Mouse (Mus musculus): ENCODE data around the gene Rras. TPM values are rescaled to one million over a fixed set of nuclear protein-coding genes. Genes with fewer than 3 reads are reported as not detected.

Gene Rras
- 10 to 100 TPM; 71.2 to 73.4 TPM for total RNA-seq (2021)

DNA sequence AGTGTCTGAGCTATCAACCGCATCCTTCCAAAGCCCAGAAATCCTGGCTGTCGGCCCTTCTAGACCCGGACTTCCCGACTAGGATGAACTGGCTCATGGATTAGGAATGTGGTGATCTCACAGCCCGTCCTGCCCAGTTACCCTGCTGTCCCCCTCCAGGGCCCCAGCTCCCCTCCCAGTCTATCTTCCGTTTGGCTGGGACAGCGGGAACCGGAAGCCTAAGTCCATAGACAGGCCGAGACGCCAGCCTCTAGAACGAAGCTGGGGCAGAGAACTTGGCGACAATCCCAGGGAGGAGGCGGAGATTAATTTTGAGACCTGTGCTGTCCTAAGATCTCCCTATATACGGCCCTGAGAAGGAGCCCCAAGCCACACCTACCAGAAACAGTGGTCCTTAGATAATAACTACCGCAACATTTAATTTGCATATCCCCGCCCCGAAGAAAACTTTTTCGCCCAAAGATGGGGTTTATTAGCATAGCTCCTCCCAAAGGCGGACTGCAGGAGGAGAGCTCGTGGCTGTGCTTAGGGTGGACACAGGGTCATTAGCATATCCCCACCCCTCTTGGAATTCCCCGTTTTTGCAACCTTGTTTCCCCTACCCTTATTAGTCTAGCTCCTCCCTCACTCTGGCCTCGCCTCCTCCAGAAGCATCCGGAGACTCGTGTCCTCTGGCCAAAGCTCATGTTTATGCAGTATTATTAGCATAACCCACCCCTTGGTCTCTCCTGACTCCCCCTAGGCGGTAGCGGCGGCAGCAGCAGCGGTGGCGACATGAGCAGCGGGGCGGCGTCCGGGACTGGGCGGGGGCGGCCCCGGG is at the start of gene Rras:
TSS of gene Rras (plus strand) at position 720 of the 820 bp plus-strand sequence.
- DNase-seq = peak; percentile 95

DNA sequence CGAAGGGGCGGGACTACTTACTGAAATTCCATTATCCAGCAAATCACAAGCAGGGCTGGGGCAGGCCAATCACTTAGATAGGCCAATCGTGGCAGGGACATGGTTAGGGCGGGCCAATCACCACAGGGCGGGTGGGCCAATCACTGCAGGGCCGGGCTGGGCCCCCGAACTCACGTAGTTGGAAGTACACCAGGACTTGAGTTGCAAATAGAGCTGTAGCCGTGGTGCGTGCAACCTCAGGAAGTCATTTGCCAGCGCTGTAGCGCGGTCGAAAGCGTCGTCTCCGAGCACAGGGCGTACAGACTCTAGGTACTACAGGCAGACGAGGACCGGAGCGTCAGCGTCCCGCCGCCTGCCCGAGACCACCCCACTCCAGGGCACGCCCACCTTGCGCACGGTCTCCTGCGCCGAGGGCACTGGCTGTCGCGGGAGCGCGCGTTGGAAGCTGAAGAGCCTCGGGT is 47.5 kb upstream of the Rras start:
- peak; percentile 85 for DNase-seq

DNA sequence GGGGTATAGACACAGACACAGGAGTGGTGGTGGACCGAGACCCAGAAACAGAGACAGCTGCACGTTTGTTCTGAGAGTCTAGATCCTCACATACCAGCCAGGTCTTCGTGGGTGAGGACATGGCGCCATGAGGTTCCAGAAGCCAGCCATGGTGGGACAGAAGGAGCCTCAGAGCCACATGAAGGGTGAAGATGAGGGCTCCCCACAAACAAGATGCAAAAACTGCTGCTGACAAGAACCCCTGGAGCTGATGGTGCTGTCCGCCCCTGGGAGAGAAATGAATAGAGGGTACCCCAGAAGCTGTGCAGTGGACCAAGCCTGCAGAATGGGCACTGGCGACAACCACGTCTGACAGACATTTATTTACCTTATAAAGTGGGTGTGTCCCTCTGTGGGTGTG is 46.6 kb upstream of the Rras start:
- no peak for DNase-seq

DNA sequence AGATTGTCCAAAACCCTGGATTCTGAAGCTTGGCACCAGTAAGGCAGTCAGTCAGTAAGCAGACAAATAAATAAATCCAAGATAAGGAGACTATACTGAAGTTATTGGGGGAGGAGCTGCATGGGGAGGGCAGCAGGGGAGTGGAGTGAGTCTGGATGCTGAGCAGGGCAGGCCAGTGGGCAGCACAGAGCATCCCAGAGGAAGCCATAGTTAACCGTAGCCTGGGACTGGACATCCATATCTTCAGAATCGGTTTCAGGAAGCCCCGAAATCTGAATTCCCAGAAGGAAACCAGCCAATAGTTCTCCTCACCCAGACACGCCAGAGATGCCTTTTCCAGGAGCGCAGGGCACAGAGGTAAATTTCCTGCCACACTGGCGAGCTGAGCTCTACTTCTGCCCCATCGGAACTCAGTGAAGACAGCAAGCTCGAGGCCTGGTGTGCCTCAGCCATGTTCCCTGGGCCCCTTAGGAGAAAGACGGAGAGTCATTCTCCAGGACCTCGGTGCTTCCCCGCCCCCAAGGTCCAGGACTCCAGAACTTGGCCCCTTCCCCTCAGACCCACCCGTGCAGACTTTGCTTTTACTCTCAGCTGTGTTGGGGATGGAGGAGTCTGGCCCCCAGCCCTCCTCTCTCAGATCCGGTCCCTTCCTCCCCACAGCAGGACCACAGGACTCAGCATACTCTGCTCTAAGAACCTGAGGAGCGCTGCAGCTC is 44.2 kb upstream of the Rras start:
- DNase-seq = no peak

DNA sequence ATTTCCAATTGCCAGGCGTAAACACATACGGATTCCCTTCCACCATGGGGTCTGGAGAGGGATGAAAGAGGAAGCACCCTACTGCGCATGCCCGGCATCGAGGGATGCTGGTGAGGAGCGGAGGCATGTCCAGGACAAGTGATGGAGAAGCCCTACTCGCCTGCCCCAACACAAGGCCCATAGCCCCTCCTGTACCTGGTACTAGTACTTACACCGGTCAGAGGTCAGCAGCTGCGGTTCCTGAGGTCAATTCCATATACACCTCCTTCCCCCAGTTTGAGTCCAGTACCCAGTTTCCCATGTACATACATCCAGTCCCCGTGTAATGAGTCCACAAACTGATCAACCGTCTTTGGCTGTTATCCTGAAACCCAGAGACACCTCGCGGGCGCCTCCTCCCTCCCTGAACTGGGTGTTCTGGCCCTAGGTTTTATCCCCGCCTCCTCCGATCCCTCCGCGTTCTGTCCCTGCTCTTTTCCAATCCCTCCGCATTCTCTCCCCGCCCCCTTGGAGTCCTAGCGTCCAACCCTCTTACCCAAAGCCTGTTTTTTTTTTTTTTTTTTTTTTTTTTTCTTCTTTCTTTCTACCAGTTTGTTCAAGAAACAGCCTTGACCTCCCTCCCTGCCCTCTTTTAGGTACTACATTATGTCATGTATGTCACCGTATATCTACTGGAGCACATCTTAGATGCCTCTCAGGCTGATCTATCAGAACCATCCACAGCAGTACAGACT is 43.2 kb upstream of the Rras start, which contains the start of gene Cpt1c:
TSS of gene Cpt1c (minus strand) at position 469 of the 734 bp plus-strand sequence.
- peak; percentile 82 for DNase-seq

DNA sequence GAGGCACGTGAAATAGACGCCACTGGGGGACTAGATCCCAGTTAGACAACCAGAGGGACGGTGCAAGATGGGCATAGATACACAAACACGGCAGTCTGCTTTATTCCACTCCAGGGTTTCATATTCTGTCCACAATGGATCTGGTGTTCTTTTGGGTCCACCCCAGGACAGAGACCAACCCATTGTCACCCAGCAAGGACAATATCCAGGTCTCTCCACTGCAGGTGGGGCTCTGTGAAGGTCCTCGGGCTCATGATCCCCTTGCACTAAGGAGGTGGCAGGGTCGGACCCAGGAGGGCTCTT is 42.7 kb upstream of the Rras start:
- no peak for DNase-seq

DNA sequence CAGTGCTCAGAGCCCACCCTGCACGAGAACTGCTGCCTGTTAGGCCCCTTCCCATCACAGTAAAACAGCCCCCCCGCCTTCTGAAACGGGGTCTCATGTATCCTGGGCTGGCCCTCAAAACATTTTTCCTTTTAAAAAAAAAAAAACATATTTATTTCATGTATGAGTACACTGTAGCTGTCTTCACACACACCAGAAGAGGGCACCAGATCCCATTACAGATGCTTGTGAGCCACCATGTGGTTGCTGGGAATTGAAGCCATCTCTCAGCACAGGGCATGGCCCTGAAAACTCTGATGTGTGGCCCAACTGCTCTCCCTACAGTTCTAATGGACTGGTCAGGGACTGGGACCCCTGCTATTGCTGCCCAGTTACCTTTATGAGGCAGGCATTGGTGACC is 39.5 kb upstream of the Rras start:
- DNase-seq = no peak

DNA sequence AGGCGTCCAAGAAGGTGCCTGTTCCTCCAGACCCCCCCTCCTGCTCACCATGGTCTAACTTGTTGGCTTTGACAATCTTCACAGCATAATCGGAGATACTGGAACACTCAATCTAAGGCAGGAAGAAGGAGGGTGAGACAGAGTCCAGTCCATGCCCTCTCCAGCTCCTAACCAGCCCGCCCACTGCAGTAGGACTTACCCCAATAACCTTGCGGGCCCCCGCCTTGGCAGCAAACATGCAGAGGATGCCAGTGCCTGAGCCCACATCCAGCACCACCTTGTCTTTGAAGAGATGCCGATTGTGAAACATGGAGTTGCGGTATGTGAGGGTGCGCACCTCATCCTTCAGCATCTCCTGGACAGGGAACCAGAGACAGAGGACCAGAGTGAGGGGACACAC is 36.2 kb upstream of the Rras start:
- DNase-seq = no peak

DNA sequence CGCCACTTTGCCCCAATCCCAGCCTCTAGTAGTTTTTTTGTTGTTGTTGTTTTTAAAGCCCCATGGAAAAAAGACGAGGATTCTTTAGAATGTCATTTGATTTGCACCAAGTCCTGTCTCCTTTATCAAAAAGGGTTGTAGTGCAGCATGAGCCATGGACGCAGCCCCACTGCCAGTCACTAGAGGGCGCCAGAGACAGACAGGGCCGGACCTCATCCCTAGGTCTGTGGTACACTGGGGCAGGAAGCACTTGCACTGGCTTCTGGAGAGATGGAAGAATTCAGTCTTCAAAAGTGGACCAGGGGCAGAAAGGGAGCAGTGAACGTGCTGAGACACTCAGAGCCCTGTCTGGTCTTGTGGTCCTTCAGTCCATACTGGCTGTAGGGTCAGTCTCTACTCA is 34.7 kb upstream of the Rras start:
- DNase-seq = peak; percentile 94

DNA sequence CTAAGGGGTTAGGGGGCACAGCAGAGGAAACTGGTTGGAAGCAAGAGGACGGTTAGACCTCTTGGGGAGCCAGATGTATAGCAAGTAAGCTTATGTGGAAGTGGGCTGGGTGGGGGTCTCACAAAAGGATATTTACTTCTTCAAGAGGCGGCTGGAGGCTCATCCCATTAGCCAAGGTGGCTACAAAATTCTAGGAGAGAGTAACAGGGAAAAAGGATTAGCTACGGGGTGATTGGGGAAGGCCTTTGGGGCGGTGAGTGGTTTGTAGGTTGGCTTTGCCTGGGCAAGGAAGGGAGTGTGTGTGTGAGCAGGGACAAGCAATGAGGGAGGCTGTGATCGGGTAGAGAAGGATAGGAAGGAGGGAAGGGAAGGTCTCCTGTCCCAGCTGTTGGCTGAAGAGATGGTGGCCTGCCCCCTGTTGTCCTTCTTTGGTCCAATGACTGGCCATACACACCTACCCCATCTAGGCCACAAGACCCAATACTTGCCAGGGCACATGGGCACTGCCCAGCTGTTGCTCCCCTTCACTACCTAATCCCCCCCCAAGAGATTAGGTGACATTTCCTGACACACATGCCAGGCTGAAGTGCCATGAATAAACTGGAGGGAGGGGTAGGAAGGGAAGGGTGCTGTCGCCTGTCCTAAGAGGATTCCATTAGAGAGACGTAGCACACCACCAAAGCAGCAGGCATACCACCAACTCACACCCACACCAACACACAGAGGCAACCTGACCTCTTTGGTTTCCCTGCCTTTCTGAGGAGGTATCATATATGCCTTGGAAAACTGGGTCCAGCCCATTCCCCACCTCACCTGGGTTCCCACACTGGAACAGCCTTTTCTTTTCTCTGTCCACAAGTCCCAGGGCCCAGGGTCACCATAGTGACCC is 33.6 kb upstream of the Rras start:
- DNase-seq = no peak

DNA sequence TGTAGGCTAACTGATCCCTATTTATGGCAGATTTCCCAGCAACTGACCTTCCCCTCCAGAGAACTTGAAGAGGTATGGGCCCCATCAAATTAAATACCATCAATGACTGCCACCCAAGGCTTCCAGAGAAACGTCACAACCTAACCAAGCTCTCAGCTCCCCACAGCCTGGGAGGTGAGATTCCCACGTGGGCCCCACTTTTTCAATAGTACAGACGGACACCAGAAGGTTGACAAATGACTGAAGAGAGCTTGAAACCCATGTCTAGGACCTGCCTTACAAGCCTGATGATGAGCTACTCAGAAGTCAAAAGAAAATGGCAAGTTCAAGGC is 33.0 kb upstream of the Rras start:
- DNase-seq = no peak

DNA sequence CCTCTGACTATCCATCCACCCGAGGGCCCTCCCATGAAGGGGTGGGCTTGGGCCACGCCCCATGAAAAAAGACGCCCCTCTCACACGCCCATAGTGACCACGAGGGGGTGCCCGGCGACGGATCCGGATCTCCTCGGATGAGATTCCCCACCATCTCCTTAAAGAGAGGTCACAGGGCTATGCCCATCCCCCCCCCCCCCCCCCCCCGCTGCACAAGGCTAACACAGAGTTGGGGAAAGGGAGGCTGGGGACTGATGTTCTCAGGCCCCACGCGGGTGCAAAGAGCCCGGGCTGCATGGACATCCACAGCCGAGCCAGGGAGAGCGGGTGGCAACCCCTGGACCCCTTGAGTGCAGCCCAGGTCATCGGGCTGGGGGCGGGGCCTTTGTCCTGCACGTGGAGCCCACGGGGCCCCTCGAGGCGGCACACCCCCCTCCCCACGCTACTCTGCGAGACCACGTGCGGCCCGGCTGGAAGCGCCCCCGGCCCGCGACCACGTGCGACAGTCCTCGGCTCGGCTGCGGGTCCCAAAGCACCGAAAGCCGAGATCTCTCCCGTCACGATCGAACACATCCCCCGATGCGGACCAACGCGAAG is 32.1 kb upstream of the Rras start:
- DNase-seq = peak; percentile 87

DNA sequence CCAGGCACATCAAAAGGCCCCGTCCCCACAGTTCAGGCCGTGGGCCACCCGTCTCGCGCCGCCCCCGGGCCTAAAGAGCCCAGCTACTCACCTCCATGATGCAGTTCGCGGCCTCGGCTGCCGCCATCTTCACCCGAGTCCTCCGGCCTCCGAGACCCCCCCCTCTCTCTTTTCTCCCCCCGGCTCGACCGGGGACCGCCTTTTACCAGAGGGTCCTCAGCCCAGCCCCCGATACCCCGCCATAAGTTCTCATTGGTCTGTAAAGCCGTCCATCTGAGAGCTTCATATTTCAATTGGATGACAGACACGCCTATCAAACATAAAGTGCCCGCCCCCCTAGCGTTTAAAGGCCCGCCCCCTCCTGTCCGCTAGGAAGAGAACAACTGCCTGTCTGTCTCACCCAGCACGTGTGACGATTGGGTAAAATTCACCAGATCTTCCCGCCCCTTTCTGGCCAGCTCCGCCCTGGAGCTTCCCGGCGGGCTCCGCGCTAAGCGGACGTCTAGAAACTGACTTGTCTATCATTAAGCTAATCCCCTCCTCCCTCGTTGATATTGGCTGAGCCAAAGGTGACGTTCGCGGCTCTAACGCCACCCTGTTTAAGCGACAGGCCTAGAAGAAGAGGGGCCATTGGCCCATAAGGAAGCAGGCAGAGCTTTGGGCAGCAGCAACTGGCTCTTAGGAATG is 31.4 kb upstream of the Rras start, which contains the start of gene Prmt1:
TSS of gene Prmt1 (minus strand) at position 377 of the 687 bp plus-strand sequence.
- DNase-seq = peak; percentile 97

DNA sequence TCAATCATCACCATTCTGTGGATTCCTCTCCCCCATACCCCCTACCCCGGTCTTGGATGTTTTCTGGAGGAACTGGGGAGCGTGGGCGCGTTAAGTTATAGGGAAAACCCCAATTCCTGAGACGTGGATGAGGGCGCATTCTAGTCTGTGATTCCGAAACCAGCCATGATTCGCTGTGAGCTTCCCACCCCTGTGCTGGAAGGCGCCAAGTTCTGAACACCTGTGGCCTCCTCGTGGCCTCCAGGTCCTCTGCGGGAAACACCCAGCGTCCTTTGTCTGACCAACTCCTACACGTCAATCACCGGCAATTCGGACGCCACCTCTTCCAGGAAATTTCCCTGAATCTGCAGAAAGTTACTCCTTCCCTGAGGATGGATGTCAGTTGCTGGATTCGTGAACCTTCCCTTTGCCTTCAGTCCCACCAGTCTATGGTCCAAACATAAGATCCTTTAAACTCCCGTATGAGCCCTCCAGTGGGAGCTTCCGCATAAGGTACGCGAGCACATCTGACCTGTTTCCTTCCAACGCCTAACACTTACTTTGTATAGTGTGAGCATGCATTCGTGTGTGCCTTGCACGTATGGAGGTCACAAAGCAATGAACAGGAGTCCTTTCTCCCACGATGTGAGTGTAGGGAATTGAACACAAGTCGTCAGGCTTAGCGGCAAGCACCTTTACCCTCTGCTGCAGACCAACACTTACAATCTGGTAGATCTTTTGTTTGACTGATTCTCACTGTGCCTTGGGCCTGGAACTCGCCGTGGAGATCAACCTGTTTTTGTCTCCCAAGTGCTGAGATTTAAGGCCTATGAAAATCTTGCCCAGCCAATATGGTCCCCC is 30.7 kb upstream of the Rras start:
- DNase-seq = no peak

DNA sequence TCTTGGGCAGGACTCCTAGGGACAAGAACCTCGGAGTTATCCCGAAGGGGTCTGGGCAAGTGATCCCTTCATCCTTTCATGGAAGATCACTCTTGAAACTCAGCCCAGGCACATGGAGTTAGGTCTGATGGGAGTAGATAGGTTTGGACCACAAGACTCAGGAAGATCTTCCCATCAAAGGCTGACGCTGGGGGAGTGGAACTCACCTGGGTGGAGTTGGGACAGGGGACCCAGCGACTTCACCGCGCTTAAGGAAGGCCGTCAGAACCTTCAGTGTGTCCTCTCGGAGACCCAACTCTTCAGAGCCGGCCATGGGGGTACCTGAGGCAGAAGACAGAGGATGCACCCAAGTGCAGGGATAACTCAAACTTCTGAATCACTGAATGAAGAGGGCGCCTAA is 21.1 kb upstream of the Rras start:
- no peak for DNase-seq

DNA sequence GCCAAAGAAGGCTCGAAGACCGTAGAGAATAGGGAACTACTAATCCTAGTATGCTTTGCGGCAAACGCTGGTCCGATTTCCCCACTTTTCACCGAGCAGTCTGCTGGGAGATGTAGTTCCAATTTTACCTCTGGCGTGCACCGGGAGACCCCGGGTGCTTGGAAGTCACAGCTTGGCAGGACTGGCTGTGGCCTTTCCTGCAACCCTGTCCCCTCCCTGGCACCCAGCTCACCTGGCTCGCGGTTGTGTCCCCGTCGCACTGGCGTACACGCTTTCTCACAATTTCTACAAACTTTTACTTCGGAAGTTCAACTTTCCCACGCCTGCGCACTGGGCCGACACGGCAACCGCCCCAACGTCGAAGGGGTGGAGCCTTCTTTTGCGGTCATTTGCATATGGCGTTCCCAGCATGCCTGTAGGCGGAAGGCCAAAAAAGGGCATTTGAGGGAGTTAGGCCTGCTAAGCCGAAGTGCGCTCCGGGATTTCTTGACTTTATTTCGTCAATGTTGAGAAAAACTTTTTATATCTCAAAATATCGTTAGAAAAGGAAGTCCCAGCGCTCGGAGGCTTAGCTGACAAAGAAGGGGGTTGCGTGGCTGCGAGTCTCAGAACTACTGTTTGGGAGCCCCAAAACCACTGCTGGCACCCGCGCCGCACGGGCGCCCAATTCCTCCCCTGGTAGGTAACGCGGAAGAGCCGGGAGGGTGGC is 20.4 kb upstream of the Rras start, which contains the start of gene Irf3:
TSS of gene Irf3 (plus strand) at position 418 of the 709 bp plus-strand sequence.
- DNase-seq = peak; percentile 97

DNA sequence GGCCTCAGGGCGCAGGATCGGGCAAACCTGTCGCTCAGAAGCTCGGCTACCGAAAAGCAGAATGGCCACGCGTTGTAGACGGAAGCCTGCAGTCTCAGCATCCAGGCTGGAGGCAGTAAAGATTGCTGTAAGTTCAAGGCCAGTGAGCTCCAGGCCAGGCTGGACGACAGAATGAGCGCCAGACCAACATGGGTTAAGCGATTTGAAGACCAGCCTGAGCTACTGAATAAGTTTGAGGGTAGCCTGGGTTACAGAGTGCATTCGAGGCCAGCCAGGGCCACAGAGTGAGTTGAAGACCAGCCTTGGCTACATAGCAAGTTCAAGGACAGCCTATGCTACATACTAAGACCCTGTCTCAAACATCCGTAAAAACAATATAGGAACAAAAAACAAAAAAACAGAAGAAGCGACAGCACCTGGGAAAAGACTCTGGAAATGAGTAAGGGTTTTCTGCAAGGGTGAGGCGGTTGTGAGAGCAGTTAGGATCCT is 19.8 kb upstream of the Rras start:
- DNase-seq = no peak

DNA sequence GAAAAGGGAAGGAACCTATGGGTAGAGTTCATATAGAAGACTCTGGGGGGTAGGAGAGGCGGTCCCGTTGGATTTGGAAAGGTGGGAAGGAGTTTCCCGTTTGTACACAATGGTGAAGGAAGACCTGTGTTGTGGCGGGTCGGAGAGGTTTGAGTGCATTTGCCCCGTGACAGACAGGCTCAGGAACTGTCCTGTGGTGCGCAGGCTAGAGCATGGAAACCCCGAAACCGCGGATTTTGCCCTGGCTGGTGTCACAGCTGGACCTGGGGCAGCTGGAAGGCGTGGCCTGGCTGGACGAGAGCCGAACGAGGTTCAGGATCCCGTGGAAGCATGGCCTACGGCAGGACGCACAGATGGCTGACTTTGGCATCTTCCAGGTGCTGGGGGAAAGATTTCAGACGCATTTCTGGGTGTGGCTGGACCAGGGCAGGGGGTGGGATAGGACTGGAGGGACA is 19.2 kb upstream of the Rras start, which contains the start of gene Bcl2l12:
TSS of gene Bcl2l12 (minus strand) at position 212 of the 455 bp plus-strand sequence.
- DNase-seq = peak; percentile 70

DNA sequence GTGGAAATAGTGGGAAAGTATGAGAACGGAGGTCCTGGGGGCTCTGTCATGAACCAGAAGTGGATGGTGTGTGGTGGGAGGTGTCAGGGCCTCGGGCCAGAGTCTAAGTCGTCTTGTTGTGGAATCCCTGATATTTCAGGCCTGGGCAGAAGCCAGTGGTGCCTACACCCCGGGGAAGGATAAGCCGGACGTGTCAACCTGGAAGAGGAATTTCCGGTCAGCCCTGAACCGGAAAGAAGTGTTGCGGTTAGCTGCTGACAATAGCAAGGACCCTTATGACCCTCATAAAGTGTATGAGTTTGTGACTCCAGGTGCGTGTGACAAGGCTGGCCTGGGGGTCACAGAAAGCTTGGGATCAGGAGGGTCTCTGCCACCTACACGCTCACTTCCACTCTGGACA is 18.0 kb upstream of the Rras start:
- DNase-seq = no peak

Data from heart, postnatal 4 days (tissue).